Mouse (Mus musculus) layer of hippocampus, postnatal 14 days (tissue): Measurements from ENCODE around the gene Ccdc185. TPM values are rescaled to one million over a fixed set of nuclear protein-coding genes. Genes with fewer than 3 reads are reported as not detected.

ENCODE experiments used
- DNase-seq, 2 experiments: peaks; one replicate each; pipeline ENCODE4 v3.0.0; 2021 to 2022; ENCODE audit warnings: low spot score in 2 of 2, mixed read lengths in 1 of 2
- total RNA-seq, 2 experiments: library from RNA; stranded (reverse); gene quantifications; 2 replicates each; pipeline ENCODE4 v1.2.3; 2021

Gene Ccdc185
- total RNA-seq, 2 experiments from 2014 or later = 0.25 to 0.31 TPM

GRCm38 (mm10) chr1:182747834-182748233 is 1.1 kb downstream of the Ccdc185 start:
- no peak for DNase-seq

- DNase-seq = no peak
These were observed 1.9 kb downstream of the Ccdc185 start for GRCm38 (mm10) chr1:182747081-182747480.

DNA sequence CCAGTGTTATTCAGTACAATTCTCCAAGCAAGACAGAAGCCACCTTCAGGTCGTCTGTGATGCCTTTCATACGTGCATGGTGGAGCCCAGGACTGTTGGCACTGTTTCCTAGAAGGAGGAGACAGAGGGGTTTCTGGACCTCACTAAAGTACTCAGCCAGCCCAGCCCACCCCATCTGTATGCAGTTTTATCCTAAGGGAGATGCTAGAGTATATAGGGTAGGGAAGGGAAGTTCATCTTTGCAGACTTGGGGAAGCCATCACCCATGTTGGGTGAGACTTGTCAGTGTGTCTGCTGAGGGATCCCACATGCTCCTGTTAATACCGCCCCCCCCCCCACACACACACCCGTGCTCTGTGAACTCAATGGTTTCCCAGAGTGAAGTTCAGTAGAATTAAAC is 13.1 kb downstream of the Ccdc185 start:
- no peak for DNase-seq

- no peak for DNase-seq
These were observed 16.3 kb downstream of the Ccdc185 start for GRCm38 (mm10) chr1:182732695-182733094.

DNA sequence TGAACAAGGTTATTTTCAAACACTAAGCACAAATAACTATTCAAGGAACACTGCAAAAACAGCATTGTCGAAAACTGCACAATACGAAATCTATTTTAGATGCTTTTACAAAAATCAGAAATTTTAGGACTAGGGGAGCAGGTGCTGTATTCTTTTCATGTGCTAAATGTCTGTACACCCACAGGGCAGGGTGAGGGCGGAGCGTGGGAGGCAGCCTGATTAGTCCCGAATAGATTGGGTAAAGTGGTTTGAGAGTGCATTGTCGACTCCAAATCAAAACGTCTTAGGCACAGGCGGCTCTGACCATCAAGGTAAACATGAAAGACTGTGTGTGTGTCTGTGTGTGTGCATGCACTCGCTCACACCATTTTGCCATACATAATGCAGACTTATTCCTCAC is 20.0 kb downstream of the Ccdc185 start:
- peak in 1 of 2 experiments; percentile 20 for DNase-seq

DNA sequence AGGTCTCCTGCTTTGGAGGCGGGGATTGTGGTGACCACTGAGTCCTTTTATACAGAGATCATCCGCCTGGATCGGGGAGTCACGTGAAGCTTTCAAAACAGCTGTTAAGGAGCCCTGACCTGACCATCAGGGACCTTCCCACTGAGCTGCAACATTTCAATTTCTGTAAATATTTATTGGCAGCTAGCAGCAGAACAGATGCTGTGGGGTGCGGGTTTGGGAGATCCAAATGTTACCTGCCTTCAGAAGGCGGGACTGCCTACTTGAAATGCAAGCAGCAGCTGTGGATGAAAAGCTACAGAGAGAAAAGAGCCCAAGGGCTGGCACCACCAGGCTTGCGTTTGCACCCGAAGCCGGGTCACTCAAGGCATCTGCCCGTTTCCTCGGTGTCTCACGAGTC is 21.4 kb downstream of the Ccdc185 start:
- DNase-seq = no peak

GRCm38 (mm10) chr1:182714236-182714935 is 34.6 kb downstream of the Ccdc185 start:
- no peak for DNase-seq

DNA sequence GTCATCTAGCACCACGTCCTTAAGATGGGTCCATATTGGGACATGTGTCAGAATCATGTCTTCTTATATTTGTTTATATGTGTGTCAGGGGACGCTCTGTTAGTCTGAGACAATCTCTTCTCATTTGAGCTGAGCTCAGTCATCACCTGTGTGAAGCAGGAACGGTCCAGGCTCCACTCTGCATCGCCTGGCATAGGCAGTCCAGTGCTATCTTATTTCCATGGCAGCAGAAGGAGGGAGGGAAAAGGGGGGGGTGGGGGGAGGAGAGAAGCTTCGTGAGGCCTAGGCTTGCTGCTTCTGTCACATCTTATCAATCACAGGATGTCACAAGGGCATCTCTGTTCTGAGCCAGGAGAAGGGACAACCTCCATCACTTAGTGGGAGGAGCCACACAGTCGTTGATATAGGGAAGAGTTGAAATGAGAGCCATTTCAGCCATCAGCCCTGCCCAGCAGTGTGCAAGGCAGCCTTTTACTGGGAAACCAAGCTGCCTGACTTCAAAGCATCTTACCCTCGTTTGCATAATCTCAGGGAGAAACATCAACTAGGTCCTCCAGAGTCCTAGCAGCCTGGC is 37.5 kb downstream of the Ccdc185 start:
- no peak for DNase-seq

DNA sequence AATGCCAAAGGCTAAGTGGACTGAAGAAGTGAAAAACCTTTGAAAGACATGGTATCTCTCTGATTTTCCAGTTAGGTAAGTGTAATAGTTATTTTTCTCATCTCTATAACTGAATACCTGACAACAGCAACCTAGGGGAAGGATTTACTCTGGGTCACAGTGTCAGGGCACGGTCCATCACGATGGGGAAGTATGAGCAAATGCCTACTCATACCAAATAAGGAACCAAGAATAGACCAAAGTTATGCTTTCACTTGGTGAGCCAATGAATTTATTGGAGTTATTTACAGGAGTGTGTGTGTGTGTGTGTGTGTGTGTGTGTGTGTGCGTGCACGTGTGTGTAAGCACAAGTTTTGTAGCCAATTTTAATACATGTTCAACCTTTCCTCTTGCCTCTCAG is 41.5 kb downstream of the Ccdc185 start:
- no peak for DNase-seq

- DNase-seq = no peak
These were observed 44.1 kb downstream of the Ccdc185 start for GRCm38 (mm10) chr1:182704882-182705281.

- DNase-seq = no peak
These were observed 49.3 kb downstream of the Ccdc185 start for GRCm38 (mm10) chr1:182699392-182700347.

Other genes starting within 250 kb of the Ccdc185 start
- 10 to 100 TPM; 67.8 to 69.2 TPM for gene Capn2, start 231.6 kb downstream of the Ccdc185 start, total RNA-seq
- gene Capn8, start 184.2 kb downstream of the Ccdc185 start, total RNA-seq = not detected
- gene Susd4, start 14.7 kb upstream of the Ccdc185 start, total RNA-seq = 100 to 1,000 TPM; 128 to 131 TPM
- gene Tlr5, start 205.6 kb upstream of the Ccdc185 start, total RNA-seq = under 1 TPM; 0.48 to 0.69 TPM